Mouse (Mus musculus) brain, adult 2 months (tissue): ENCODE data around the gene Ip6k2.

Source experiments
- DNase-seq: peaks from one replicate; pipeline ENCODE4 v3.0.0; 2011; ENCODE audit warnings: low read depth, low spot score

The Ip6k2 gene

DNA sequence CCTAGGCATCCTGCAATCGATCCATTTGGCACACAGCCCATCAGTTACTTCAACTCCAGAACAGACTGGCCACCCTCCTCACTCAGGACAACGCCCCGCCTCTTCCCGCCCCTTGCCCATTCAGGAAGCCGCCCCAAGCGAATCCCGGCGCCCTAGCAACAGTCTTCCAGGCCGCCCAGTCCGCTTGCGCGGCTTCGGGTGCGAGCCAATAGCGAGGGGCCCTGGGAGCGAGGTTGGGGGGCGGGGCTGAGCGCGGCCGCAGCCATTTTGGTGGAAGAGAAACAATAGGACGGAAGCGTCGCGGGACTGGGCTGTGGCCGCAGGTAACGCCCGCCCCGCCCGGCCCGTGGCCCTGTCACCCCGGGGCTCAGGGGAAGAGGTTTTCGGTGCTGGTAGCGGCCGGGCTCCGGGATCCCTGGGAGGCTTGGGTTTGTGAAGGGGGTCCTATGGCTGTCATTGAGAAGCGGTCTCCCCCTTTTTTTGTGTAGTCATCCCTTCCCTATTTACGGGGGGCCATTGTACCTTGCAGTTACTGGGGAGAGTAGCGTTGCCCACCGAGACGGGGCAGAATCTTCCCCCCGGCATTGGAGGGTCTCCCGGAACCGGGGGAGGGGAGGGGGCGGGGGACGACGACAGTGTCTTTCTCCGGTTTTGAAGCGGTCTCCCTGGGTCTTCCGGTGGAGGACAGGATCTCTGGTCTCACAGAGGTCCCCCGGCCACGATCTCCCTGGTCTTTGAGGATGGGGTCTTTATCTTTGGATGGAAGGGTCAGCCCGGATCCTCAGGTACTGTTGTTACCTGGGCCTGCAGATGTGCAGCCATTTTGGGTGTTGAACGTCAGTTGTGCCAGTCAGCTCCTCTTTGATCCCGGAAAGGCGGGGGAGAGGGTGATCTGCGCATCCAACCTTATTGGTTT is at the start of gene Ip6k2:
TSS of gene Ip6k2 (plus strand) at position 249 of the 916 bp plus-strand sequence.
- peak; percentile 98 for DNase-seq

DNA sequence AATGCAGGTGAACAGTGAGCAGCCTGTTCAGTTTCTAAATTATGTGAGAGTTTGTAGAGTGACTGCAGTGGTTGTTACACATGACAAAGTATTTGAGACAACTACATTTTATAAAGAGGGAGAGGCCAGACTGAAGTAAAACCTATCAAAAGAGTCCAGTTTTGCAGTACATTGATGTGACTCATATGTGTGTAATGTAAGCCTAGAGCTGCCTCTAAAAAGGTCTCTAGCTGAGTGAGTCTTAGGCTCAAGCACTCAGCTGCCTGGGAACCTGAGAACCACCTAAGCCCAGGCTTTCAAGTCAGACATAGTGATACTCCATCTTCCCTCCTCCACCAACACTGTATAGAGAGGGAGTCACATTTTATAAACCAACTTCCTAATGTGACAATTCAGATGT is 49.0 kb upstream of the Ip6k2 start:
- DNase-seq: no peak

- peak; percentile 15 for DNase-seq
These were observed 44.4 kb upstream of the Ip6k2 start for GRCm38 (mm10) chr9:108739239-108739638.

DNA sequence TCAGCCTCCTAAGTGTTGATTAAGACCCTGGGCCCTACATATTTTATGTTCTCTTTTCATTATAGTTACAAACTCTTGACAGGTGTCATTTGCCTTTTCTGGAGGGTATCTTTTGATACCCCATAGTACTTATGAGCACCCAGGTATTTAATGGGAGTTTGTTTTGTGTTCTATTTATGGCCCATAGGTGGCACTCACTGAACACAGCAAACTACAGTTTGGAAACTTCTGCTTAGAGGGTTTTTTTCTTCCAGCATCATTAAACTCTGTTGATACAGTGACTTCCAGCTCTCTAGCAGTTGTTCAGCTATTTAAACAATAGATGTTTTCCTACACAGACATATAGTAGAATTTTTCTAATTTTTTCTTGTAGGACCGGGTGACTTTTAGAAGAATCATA is 43.5 kb upstream of the Ip6k2 start:
- no peak for DNase-seq

GRCm38 (mm10) chr9:108742048-108742447 is 41.5 kb upstream of the Ip6k2 start:
- DNase-seq: no peak

GRCm38 (mm10) chr9:108746876-108747499 is 36.6 kb upstream of the Ip6k2 start:
- DNase-seq: no peak

DNA sequence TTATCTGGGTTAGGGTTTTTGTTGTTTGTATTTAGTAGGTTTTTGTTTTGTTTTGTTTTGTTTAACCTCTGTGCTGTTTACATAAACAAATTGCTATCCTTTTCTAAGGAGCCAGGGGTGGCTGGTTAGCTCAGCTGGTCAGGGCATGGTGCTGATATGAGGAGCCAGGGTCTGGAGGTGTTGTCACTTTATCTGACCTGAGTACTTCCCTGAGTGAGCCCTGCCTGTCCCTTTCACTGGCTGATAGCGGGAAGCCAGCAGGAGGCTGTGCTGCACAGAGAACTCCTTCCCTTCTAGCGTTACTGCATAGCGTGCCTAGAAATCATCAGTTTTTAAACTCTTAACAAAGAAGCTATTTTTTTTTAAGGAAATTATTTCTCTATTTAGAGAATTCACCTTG is 35.9 kb upstream of the Ip6k2 start:
- no peak for DNase-seq

DNA sequence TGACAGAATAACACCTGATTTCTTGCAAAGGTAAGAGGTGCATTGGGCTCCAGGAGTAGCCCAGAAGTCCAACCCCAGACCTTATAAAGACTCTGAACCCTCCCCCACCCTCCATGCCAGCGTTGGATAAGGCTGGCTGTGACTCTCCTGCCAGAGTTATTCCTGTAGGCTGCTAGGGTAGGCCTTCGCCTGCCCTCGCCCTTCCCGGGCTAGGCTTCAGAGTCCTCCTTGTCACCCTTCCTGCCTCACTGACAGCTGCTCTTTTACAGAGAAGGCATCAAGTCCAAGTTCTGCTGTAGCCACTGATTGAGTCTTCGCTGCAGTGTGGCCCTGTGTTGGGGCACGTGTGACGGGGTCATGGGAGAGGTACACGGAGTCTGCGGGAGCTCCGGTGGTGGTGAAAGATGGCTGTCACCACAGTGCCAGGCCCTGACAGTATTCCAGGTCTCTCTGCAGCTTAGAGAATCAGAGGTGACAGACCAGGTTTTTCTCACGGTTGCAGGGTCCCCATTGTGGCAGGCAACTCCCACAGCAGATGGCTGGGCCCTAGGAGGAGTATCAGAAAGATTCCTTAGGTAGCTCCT is 34.9 kb upstream of the Ip6k2 start:
- no peak for DNase-seq

DNA sequence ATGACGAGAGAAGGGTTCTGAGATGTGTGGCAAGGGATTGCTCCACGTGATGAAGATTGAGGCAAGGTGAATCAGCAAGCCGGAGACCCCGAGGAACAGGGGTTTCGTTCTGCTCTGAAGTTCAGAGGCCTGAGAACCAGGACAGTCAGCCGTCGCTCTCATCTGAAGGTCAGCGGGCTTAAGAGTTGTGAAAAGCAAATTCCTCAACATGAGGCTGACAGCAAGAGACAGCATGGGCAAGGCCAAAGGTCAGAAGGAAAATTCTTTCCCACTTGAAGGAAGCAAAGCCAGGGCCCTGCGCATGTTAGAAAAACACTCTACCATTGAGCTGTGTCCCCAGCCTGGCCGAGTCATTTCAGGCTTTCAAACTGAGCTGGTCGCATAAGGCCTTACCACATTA is 33.0 kb upstream of the Ip6k2 start:
- no peak for DNase-seq

DNA sequence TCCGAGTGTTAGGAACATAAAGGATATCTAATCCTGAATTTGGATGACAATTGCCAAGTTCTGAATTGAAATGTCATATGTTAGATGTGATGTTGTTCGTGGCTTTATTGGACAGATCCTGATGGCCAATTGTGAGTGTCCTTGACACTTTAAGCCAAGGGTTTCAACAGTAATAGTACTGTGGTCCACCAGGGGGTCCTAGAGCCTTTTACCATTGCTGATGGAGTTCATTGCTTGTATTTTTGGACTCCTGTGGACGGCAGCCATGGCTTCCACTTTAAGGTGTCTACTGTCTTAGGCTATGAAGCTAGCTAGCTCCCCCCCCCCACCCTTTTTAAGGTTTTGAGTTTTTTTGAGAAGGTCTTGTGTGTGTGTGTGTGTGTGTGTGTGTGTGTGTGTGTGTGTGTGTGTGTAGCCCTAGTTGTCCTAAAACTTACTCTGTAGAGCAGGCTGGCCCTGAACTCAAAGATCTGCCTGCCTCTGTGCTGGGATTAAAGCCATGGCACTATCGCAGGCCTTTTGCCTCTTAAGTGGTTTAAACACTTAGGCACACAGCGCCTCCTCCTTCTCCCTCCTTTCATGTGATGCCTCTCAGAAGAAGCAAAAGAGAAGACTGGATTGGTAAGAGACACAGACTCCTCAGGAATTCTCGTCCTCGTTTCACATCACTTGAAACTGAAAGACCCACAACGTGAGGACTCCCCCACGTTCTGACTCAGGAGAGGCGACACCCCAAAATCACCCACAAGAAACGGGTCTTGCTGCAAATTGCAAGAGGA is 31.3 kb upstream of the Ip6k2 start:
- peak; percentile 27 for DNase-seq

GRCm38 (mm10) chr9:108753326-108753725 is 30.3 kb upstream of the Ip6k2 start:
- DNase-seq: peak; percentile 90

GRCm38 (mm10) chr9:108753976-108754375 is 29.6 kb upstream of the Ip6k2 start:
- DNase-seq: no peak

DNA sequence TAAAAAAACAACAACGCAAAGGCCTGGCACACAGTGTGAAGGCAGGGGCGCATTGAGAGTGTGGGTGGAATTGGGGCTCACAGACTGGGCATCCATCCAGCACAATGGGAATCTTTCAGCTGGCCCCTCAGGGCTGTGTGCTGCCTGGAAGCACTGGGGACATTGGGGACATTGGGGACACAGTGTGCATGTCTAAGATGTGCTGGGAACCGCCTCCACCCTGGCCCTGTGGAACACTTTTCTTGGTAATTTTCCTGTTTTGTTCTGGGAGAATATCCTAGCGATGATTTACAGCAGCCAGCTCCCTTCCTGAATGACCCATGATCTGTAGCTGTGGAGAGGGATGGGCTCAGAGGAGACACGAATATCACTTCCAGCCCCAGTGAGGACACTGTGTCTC is 29.2 kb upstream of the Ip6k2 start:
- DNase-seq: peak; percentile 59

- no peak for DNase-seq
These were observed 26.2 kb upstream of the Ip6k2 start for GRCm38 (mm10) chr9:108757406-108757805.

DNA sequence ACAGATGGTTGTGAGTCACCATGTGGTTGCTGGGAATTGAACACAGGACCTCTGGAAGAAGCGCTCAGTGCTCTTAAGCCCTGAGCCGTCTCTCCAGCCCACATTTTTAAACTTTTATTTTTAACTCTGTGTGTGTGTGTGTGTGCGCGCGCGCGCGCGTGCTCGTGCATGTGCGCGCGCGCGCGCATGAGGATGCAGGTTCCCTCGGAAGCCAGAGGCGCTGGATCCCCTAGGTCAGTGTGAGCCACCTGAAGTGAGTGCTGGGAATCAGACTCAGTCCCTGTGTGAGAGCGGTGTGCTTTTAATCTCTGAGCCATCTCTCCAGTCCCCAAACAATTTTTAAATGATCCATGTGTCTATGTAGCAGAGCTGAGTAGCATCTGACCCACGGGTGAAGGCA is 24.5 kb upstream of the Ip6k2 start:
- no peak for DNase-seq

- peak; percentile 24 for DNase-seq
These were observed 23.8 kb upstream of the Ip6k2 start for GRCm38 (mm10) chr9:108759805-108760204.

- no peak for DNase-seq
These were observed 22.0 kb upstream of the Ip6k2 start for GRCm38 (mm10) chr9:108761561-108761960.

DNA sequence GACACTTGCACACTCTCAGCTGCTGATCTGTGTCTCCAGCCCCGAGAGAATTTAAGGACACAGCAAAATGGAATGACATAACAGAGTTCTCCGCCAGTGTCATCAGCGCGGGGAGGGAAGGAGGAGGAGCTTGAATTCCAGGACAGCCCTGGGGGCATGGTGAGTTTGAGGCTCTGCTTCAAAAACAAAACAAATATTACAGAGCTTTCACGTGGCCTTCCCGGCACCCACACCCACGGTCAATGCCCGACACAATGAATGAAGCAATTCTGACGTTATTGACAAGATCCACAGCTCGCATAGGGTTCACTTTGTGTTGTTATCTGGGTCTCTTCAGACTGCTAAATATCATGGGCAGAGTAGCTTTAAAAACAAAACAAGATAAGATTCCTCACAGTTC is 18.6 kb upstream of the Ip6k2 start:
- no peak for DNase-seq

DNA sequence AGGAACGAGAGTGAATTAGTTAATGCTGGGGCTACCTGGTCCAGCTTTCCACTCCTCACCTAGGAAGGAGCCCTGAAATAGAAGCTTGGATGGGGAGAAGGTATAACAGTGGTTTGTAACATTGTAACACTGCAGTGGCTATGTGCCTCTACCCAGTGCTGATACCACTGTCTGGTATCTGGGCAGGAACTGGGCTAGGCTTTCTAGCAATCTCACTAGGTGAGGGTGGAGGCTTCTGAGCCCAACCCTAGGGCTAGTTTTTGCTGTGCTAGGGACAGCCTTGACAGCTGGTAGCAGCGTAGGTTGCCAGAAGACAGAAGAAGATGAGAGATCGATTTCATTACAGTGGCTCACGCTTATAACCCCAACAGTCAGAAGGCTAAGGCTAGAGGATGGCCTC is 7.0 kb upstream of the Ip6k2 start:
- DNase-seq: no peak

DNA sequence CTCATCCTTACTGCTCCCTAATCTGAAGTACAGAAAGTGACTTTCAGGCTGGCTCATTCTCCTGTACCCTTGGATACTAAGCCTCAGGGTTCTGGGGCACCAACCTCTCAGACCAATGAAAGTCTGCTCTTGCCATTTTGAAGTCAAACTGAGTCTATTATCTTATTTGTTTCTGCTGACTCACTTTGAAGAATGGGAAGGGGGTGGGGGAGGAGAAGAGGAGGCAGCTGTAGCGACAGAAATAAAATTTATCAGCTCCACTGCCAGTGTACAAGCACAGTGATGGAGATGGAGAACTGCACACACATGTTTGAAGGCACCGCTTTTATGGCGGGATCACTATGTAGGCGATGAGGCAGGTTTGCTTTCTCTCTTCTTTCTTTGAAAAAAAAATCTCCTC is 6.3 kb upstream of the Ip6k2 start:
- DNase-seq: no peak

DNA sequence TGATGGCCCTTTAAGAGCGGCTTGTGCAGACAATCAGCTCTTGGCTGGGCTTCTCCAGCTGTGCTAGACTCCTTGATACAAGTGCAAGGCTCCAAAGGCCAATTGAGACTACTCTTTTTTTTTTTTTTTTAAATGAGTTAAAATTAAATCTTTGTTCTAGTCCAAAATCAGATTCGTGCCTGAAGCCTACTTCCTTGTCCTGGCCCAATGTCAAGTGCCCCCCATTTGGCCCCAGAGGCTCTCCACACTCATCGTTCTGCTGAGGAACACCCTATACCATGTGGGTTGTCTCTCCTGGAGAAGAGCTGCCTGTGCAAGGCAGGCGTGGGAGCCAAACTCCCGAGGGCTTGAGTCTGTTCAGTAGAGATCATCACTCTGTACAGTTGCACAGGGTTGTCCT is 2.6 kb upstream of the Ip6k2 start:
- peak; percentile 57 for DNase-seq

GRCm38 (mm10) chr9:108781891-108782290 is 1.7 kb upstream of the Ip6k2 start:
- no peak for DNase-seq
